Mouse (Mus musculus) frontal cortex, postnatal 36 days (tissue): ENCODE measurements around the gene Hivep1.

Experiments used
- DNase-seq, 2 experiments: peaks; one replicate each; pipeline ENCODE4 v3.0.0; 2022; ENCODE audit warnings: low spot score in 2 of 2

Hivep1 gene

DNA sequence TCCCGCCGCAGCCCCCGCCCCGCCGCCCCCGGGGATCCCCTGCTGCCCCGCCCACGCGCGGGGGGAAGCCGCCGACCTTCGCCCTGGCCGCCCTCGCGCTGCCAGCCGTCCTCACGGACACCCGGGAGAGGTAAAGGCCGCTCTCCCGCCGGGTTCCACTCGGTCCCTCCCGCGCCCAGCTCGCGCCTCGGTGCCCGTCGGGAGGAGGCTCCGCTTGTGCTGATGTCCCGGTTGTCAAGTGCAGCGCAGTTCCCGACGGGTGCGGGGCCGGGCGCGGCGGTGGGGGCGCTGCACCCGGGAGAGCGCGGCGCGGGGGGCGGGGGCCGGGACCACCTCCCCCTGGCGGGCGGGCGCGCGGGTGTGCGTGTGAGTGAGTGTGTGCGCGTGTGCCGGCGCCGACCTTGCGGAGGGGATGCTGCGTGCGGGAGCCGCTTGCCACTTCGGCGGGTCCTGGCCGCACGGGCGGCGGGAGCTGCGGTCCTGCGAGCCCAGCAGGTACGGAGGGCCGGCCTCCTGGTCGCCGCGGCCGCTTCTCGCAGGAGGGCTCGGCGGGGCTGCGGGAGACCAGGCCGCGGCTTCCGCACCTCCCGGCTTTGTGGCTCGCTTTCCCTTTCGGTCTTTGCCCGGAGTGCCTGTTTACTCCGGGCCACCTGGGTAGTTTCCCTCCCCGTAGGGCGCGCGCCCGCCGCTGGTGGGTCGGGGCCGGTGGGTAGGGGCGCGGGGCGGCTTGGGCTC, at the start of gene Hivep1:
TSS of gene Hivep1 (plus strand) at position 61 of the 735 bp plus-strand sequence.
- peak; percentile 59 to 61 for DNase-seq

DNA sequence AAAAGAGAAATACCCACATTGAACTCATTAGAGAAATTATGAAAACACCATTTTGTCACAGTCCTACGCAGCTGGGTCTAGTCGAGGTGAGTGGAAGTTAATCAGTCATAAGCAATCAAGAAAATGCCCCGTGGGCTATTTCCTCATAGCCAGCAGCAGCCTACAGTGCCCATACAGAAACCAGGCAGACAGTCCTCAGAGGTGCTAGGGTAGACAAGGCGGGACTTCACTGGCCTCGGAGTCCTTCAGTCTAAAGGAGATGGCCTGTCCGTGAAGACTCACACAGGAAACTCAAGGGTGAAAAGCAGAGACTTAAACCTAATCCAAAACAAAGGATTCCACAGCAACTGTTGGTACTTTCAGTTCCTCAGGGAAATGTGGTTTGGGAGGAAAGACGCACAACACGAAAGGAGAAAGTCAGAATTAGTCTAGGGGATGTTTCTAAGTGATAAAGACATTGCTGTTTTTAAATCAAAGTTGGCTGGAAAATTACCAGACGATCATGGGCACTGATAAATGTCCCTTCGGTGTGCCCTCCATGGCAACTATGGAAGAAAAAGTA, 36.3 kb upstream of the Hivep1 start:
- DNase-seq = no peak

GRCm38 (mm10) chr13:42016218-42016617, 35.6 kb upstream of the Hivep1 start:
- DNase-seq = no peak

GRCm38 (mm10) chr13:42018356-42018755, 33.5 kb upstream of the Hivep1 start:
- no peak for DNase-seq

DNA sequence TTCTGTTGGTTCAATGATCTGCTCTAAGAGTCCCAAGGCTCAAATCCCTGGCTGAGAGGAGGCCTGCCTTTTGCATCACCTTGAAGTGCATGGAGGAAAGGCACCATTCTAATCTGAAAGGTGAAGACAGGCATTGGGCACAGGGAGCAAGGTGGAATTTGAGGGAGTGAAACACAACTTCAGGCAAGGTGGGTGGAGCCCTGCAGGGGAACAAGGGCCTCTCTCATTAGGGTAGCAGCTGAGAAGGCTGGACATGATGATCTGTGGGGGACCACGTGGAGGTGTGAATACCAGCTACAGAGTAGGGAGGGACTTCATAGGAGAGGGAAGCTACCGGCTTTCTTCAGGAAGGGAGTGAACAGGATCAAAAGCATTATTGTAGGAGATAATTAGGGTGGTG, 10.6 kb upstream of the Hivep1 start:
- no peak for DNase-seq

- DNase-seq = no peak
These were observed 8.4 kb upstream of the Hivep1 start for GRCm38 (mm10) chr13:42043431-42043830.

DNA sequence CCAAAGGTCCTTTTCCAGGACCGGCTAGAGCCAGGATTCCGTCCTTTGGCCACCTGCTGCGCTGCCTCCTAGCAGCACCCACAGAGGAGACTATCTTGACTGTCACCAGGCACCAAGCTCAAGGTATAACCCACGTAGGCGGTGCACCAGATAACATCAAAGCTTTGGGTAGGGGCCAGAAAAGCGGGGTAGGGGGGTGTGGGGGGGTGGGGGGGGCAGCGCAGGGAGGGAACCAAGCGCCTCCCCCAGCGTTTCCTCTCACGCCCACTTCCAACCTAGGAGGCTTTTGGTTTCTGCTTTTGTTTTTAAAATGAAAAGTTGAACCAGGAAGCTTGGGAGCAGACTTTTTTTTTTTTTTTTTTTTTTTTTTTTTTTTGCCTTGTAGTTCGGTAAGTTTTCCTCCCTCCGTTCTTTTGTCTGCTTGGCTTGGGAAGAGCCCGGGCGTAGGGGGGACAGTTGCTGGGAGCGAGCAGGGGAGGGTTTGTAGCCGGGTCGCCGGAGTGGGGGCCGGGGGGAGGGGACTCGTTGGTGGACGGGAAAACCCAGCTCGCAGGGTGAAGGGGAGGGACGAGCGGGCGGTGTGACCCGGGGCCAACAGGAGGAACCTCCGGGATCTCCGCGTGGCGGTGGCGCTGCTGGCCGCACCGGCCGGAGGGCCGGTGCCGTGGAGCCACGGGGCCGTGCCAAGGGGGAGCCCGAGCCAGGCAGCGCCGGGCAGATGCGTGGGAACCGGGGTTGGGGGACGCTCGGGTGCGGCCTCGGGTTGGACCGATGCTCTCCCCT, 2.6 kb upstream of the Hivep1 start:
- peak; percentile 40 to 48 for DNase-seq

- DNase-seq = no peak
These were observed 2.1 kb upstream of the Hivep1 start for GRCm38 (mm10) chr13:42049774-42050125.

- DNase-seq = no peak
These were observed 1.7 kb upstream of the Hivep1 start for GRCm38 (mm10) chr13:42050160-42050559.

DNA sequence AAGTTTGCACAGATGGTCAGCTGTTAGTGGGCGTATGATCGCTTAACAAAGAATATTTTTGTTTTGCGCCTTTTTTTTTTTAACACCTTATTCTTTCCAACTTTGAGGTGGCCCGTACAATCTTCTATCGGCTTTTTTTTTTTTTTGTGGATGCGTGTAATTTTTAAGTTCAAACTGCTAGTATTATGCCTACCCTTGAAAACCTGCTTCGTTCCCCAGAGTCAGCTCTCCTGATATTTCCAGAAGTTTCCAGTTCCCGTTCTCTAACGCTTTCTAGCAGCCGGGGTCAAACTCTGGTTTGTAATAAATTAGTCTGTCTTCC, 980 bp upstream of the Hivep1 start:
- DNase-seq = no peak

DNA sequence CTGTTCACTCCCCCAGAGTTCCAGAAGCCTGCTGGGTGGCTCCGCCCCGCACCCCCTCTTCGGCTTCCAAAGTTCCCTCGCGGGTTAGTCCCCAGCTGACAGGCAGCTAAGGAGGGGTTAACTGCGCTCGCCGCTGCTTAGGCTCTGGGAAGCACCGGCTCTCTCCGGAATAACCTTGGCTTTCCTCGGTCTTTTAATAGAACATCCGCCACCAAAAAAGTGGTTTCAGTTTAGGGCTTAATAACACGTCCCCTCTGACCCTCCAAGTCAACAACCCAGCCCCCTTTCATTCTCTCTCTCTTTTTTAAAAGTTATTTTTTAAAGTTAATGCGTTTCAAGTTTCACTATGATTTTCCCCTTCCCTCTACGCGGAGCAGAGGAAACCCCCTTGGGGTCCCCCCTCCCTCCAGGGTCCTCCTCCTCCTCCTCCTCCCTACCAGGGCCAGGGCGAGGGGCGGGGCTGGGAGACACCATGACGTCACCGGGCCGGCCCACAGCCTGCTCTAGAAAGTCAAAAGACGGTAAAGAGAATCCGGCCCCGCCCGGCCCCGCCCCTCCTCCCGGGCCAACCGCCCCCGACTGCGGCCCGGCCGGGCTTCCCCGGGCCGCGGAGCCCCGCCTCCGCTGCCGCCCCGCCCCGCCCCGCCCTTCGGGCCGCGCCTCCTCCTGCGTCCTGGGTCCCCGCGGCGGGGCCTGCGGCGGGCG, 467 bp upstream of the Hivep1 start:
- peak; percentile 87 to 88 for DNase-seq

GRCm38 (mm10) chr13:42052696-42053541, 1.1 kb downstream of the Hivep1 start:
- peak; percentile 60 to 66 for DNase-seq

DNA sequence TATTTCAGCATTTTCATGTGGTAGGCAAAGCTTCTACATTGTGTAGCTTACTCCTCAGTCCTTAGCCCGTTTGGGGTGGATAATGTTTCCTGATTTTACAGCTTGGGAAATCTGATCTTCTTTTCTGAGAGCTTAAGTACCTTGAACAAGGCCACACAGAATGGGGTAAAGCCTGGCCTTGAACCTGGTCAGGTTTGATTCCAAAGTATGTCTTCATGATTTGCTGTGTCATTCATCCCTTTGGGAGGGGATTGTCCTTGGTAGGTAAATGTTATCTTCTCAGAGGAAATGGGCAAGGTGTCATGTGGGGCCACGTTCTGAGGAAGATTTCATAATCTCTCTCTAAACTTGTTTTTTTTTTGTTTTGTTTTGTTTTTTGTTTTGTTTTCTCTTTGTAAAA, 1.8 kb downstream of the Hivep1 start:
- no peak for DNase-seq

DNA sequence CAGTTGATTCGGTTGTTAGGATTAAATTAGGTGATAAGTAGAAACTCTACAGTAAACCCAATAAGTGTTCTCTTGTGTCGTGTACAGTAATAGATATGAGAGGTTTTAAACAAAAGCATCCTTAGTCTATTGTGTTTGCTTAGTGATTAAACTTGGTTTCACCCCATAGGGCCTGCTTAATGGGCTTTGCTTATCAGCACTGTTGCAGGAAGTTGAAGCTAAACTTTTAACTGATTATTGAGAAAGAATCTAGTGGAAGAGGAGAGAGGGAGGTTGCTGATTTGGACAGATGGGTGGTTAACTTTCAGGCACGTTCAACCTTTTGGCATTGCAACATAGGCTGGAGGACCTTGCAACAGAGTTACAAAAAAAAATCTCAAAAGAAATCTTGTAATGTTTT, 2.3 kb downstream of the Hivep1 start:
- DNase-seq = no peak

DNA sequence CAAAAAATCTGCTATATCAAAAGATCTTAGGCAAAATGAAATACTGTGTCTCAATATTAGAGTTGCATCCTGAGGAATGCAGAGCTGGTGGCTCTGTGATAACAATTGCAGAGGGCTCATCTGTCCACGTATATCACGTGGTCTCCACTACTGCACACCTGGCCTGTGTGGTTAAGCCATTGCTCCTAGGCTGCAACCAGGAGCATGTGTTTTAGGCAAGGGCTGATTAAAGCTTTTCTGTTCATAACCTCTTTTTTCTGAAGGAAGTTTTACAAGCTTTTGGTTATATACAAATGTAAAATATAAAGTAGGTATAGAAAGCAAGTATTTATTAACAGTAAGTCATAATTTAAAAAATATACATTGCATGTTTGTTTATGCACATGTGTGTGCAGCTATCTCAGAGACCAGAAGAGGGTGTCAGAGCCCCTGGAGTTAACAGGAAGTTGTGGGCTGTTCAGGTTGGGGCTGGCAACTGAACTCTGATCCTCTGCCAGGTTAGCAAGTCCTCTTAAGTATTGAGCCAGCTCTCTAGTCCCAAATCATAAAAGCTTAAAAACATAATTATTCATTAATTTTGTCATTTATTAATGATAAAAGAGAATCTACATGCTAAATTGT, 5.0 kb downstream of the Hivep1 start:
- no peak for DNase-seq

GRCm38 (mm10) chr13:42060846-42061630, 9.2 kb downstream of the Hivep1 start:
- DNase-seq = no peak

GRCm38 (mm10) chr13:42064257-42064656, 12.4 kb downstream of the Hivep1 start:
- no peak for DNase-seq

GRCm38 (mm10) chr13:42070236-42070635, 18.4 kb downstream of the Hivep1 start:
- no peak for DNase-seq

GRCm38 (mm10) chr13:42071011-42071410, 19.2 kb downstream of the Hivep1 start:
- no peak for DNase-seq

GRCm38 (mm10) chr13:42073285-42073684, 21.5 kb downstream of the Hivep1 start:
- DNase-seq = no peak
